Mouse (Mus musculus) embryonic facial prominence, embryonic 15.5 days (tissue): ENCODE data around the gene Ddi2. TPM values are rescaled to one million over a fixed set of nuclear protein-coding genes. Genes with fewer than 3 reads are reported as not detected.
A peak's percentile ranks its signal among the peaks of the same experiment; 100 is the strongest.

Experiments used
- ATAC-seq: fragments of 200-750 bp; cut with Nextera tagmentation; 2 replicates; pipeline ENCODE4 v1.8.0; 2017; ENCODE audit warnings: low read depth, moderate TSS enrichment; ENCODE audit not compliant: insufficient number of reproducible peaks, low FRiP score, low TSS enrichment
- H3K27ac ChIP-seq: fragments of 300-500 bp; sonication (generic); replicated peaks from 2 replicates; pipeline ENCODE4 v1.5.1; 2015; ENCODE audit warnings: mild to moderate bottlenecking, inconsistent platforms
- H3K27me3 ChIP-seq: fragments of 300-500 bp; sonication (generic); 2 replicates; pipeline ENCODE4 v1.6.1; 2015; ENCODE audit warnings: inconsistent platforms
- H3K36me3 ChIP-seq: fragments of 300-500 bp; sonication (generic); 2 replicates; pipeline ENCODE4 v1.6.1; 2015; ENCODE audit warnings: mild to moderate bottlenecking, inconsistent platforms
- H3K4me1 ChIP-seq: fragments of 300-500 bp; sonication (generic); 2 replicates; pipeline ENCODE4 v1.6.1; 2015; ENCODE audit warnings: inconsistent platforms
- H3K4me2 ChIP-seq: fragments of 300-500 bp; sonication (generic); replicated peaks from 2 replicates; pipeline ENCODE4 v1.6.1; 2015; ENCODE audit warnings: mild to moderate bottlenecking, inconsistent platforms
- H3K4me3 ChIP-seq: fragments of 300-500 bp; sonication (generic); replicated peaks from 2 replicates; pipeline ENCODE4 v1.5.1; 2015; ENCODE audit warnings: mild to moderate bottlenecking, inconsistent platforms
- H3K9ac ChIP-seq: fragments of 300-500 bp; sonication (generic); 2 replicates; pipeline ENCODE4 v1.6.1; 2015; ENCODE audit warnings: inconsistent platforms
- H3K9me3 ChIP-seq: fragments of 300-500 bp; sonication (generic); replicated peaks from 2 replicates; pipeline ENCODE4 v1.6.1; 2016; ENCODE audit warnings: inconsistent platforms
- WGBS: fragments of 180-500 bp; shearing (Covaris S2); methylation state at CpG from one replicate; pipeline ENCODE4 v1.1.7; 2015; 5-methylcytosine and 5-hydroxymethylcytosine counted together
- polyA plus RNA-seq: library from polyadenylated mRNA; unstranded; fragments of >200 nt; fragmentation: Nextera tagmentation; extraction: Ambion mirVana; gene quantifications from 2 replicates; pipeline ENCODE4 v1.2.1, GENCODE M21; 2015

Gene Ddi2
- polyA plus RNA-seq, 1 experiment from 2014 or later = 25.2 TPM

- 60% methylated on average over 8 of the region's 8 CpGs for WGBS
- no peak overlapping the region for H3K9ac ChIP-seq
- H3K9me3 ChIP-seq = no peaks in the 10 kb centered on the region
- H3K27me3 ChIP-seq = no peaks in the 10 kb centered on the region
- H3K4me3 ChIP-seq = no peak overlapping the region
- H3K27ac ChIP-seq = no peak overlapping the region
- ATAC-seq = no peak
- peaks cover 12% of the 10 kb centered on the region for H3K4me1 ChIP-seq
- H3K4me2 ChIP-seq = no peak overlapping the region
- H3K36me3 ChIP-seq = no peaks in the 10 kb centered on the region
Observed at GRCm38 (mm10) chr4:141738015-141738414, 14.8 kb upstream of the Ddi2 start.

- Histone ChIP-seq H3K27ac (no peak overlapping the region), H3K27me3 (no peaks in the 10 kb centered on the region), H3K4me1 (peaks cover 12% of the 10 kb centered on the region), H3K4me2 (no peak overlapping the region), H3K4me3 (no peak overlapping the region), H3K9ac (no peak overlapping the region), H3K9me3 (no peaks in the 10 kb centered on the region), H3K36me3 (no peaks in the 10 kb centered on the region)
- WGBS = 67% methylated on average over 4 of the region's 4 CpGs
- ATAC-seq = no peak
Observed at GRCm38 (mm10) chr4:141736856-141737255, 13.6 kb upstream of the Ddi2 start.

DNA sequence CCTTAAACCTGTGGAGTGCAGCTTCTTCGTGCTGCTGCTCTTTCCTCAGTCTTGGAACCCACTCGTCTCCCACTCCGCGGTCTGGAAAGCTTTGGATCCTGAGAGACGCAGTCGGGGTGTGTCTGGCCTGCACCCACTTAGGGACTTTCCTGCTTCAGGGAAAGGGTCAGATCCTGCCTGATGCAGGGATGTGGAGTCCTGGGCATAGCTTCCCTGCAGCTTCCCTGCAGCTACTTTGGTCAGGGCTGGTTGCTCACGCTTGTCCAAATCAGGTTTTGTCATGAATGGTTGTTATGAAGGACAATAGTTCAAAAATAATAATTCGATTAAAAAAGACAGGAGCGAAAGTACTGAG lies 12.0 kb upstream of the Ddi2 start:
- H3K4me1 ChIP-seq = peaks cover 12% of the 10 kb centered on the region
- 21% methylated on average over 9 of the region's 9 CpGs for WGBS
- no peaks in the 10 kb centered on the region for H3K9me3 ChIP-seq
- H3K4me2 ChIP-seq = peak overlapping the region; percentile 61
- no peaks in the 10 kb centered on the region for H3K27me3 ChIP-seq
- no peak for ATAC-seq
- no peaks in the 10 kb centered on the region for H3K36me3 ChIP-seq
- H3K4me3 ChIP-seq = peak overlapping the region; percentile 46
- H3K27ac ChIP-seq = peak overlapping the region; percentile 78; the same call in 1 of the 2 replicates
- H3K9ac ChIP-seq = no peak overlapping the region

- WGBS = 7% methylated on average over 24 of the region's 24 CpGs
Observed at GRCm38 (mm10) chr4:141734446-141735205, 11.4 kb upstream of the Ddi2 start.

GRCm38 (mm10) chr4:141731766-141732165 lies 8.5 kb upstream of the Ddi2 start:
- H3K36me3 ChIP-seq = no peaks in the 10 kb centered on the region

More at GRCm38 (mm10) chr4:141734446-141735205, 11.4 kb upstream of the Ddi2 start:
- ATAC-seq = peak; percentile 95
- Histone ChIP-seq H3K9me3 (no peaks in the 10 kb centered on the region), H3K27me3 (no peaks in the 10 kb centered on the region), H3K27ac (peak overlapping the region; percentile 78), H3K4me3 (peak overlapping the region; percentile 46), H3K9ac (no peak overlapping the region), H3K4me2 (peak overlapping the region; percentile 61), H3K36me3 (no peaks in the 10 kb centered on the region), H3K4me1 (peaks cover 12% of the 10 kb centered on the region)

DNA sequence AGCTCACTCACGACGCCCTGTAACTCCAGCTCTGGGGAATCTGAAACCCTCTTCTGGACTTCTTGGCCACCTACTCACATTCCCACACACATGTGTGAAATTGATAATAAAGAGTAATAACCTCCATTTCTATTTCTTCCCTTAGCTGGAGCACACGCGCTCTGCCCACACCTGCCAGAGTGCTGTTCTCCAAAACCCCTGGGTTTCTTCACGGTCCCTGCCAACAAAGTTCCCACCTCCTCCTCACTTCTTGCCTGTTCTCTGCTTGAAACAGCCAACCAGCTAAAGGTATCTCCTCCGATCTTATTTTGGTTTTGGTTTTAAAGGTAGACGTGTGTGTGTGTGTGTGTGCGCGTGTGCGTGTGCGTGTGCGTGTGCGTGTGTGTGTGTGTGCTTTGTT lies 7.2 kb upstream of the Ddi2 start:
- H3K9ac ChIP-seq = no peak overlapping the region
- H3K27me3 ChIP-seq = no peaks in the 10 kb centered on the region
- no peak for ATAC-seq
- peaks cover 12% of the 10 kb centered on the region for H3K4me1 ChIP-seq
- no peak overlapping the region for H3K4me2 ChIP-seq
- no peak overlapping the region for H3K27ac ChIP-seq
- 80% methylated on average over 13 of the region's 13 CpGs for WGBS
- no peak overlapping the region for H3K4me3 ChIP-seq
- no peaks in the 10 kb centered on the region for H3K9me3 ChIP-seq
- H3K36me3 ChIP-seq = no peaks in the 10 kb centered on the region

More at GRCm38 (mm10) chr4:141731766-141732165, 8.5 kb upstream of the Ddi2 start:
- ATAC-seq = no peak
- no peaks in the 10 kb centered on the region for H3K27me3 ChIP-seq
- H3K4me1 ChIP-seq = peaks cover 12% of the 10 kb centered on the region
- H3K9me3 ChIP-seq = no peaks in the 10 kb centered on the region
- 81% methylated on average over 5 of the region's 5 CpGs for WGBS
- H3K4me2 ChIP-seq = no peak overlapping the region
- no peak overlapping the region for H3K9ac ChIP-seq
- no peak overlapping the region for H3K4me3 ChIP-seq
- H3K27ac ChIP-seq = no peak overlapping the region

DNA sequence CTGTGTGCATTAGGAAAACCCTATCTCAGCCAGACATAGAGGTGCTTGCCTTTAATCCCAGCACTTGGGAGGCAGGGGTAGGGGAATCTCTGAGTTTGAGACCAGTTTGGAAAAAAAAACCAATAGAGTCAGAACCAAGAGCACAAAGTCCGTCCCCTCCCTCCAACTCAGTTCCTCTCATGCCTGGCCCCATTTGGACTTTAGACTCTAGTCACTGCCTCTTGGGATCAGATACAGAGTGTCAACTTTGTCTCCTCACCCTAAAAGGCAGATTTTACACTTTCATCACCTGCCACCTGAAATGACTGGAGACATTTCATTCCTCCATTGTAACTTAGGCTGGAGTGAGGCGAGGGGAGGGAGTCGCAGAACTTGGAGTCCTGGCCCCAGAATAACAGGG lies 6.0 kb upstream of the Ddi2 start:
- no peaks in the 10 kb centered on the region for H3K9me3 ChIP-seq
- H3K4me1 ChIP-seq = peaks cover 2% of the 10 kb centered on the region; the same call in 1 of the 2 replicates
- no peak overlapping the region for H3K4me3 ChIP-seq
- no peak overlapping the region for H3K4me2 ChIP-seq
- WGBS = 81% methylated on average over 3 of the region's 3 CpGs
- H3K9ac ChIP-seq = no peak overlapping the region
- H3K27ac ChIP-seq = no peak overlapping the region
- no peaks in the 10 kb centered on the region for H3K36me3 ChIP-seq
- no peak for ATAC-seq
- no peaks in the 10 kb centered on the region for H3K27me3 ChIP-seq

DNA sequence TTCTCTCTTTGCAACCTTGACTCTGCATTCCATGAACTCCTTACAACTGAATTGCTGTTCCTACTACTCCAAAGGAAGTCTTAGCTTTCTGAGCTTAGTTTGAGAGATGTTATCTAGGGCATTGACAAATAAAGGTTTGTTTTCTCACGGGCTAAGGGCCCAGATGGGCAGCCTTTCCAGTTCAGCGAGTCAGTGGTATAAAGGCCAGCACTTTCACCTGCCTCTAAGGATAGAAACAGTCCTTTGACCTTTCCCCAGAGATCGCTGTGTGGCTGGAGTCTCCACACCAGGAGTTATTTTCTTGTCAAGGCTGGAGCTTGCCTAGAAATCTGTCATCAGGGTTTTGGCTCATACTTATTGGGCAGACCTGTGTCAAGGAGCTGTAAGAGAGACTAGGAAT lies 2.5 kb upstream of the Ddi2 start:
- Histone ChIP-seq H3K4me1 (peaks cover 23% of the 10 kb centered on the region), H3K9ac (no peak overlapping the region), H3K4me3 (no peak overlapping the region), H3K27me3 (no peaks in the 10 kb centered on the region), H3K9me3 (no peaks in the 10 kb centered on the region), H3K27ac (no peak overlapping the region), H3K4me2 (no peak overlapping the region), H3K36me3 (no peaks in the 10 kb centered on the region)
- no peak for ATAC-seq
- 40% methylated on average over 3 of the region's 3 CpGs for WGBS

DNA sequence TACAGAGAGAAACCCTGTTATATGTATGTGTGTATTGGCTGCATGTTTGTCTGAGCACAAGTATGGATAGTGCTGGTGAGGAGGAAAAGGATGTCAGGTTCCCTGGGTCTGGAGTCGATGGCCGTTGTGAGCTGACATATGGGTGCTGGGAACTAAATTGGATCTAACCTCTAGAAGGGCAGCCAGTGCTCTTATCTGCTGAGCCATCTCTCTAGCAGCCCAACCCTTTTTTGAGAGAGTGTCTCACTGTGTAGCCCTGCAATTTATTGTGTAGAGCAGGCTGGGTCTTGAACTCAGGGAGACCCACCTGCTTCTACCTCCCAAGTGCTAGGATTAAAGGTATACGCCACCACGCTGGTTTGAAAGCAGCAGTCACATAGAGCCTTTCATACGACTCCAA lies 2.1 kb upstream of the Ddi2 start:
- no peaks in the 10 kb centered on the region for H3K27me3 ChIP-seq
- peaks cover 27% of the 10 kb centered on the region for H3K4me1 ChIP-seq
- 72% methylated on average over 5 of the region's 5 CpGs for WGBS
- H3K9me3 ChIP-seq = no peaks in the 10 kb centered on the region
- no peak overlapping the region for H3K9ac ChIP-seq
- no peak overlapping the region for H3K4me2 ChIP-seq
- H3K27ac ChIP-seq = no peak overlapping the region
- ATAC-seq = no peak
- H3K36me3 ChIP-seq = no peaks in the 10 kb centered on the region
- H3K4me3 ChIP-seq = no peak overlapping the region

GRCm38 (mm10) chr4:141724594-141724993 lies 1.4 kb upstream of the Ddi2 start:
- no peak overlapping the region for H3K27ac ChIP-seq
- peaks cover 33% of the 10 kb centered on the region for H3K4me1 ChIP-seq
- H3K9ac ChIP-seq = no peak overlapping the region
- no peak overlapping the region for H3K4me3 ChIP-seq
- no peaks in the 10 kb centered on the region for H3K27me3 ChIP-seq
- H3K9me3 ChIP-seq = no peaks in the 10 kb centered on the region
- ATAC-seq = no peak
- H3K4me2 ChIP-seq = no peak overlapping the region
- 69% methylated on average over 11 of the region's 11 CpGs for whole genome bisulfite sequencing
- no peaks in the 10 kb centered on the region for H3K36me3 ChIP-seq

GRCm38 (mm10) chr4:141723673-141724068 lies 452 bp upstream of the Ddi2 start:
- Histone ChIP-seq H3K9ac (0 out of 2 replicates have a peak overlapping the region, but pooled peaks have one; percentile 16), H3K36me3 (no peaks in the 10 kb centered on the region), H3K4me3 (peak overlapping the region; percentile 92), H3K4me1 (peaks cover 34% of the 10 kb centered on the region), H3K4me2 (peak overlapping the region; percentile 77), H3K27ac (peak overlapping the region; percentile 97), H3K27me3 (no peaks in the 10 kb centered on the region), H3K9me3 (no peaks in the 10 kb centered on the region)
- 5% methylated on average over 13 of the region's 13 CpGs for WGBS
- ATAC-seq = no peak

DNA sequence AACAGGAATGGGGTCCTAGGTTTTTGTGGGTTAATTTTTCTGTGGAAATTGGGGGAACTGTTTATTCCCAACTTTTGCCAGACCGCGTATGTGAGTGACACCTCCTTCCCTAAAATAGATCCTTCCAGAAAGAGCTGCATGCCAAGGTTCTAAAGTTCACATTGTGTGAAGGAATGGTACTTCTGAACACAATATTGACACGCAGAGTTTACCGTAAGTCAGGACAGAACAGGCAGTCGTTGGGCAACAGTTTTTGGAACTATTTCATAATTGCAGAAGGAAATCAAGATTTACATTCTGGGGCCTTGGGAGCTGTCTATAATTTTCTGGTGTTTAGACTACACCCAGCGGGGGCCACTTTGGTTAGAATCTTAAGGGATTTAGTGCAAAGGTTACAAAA lies 1.3 kb downstream of the Ddi2 start:
- no peak for ATAC-seq

More for the DNA sequence above, 1.3 kb downstream of the Ddi2 start:
- H3K9me3 ChIP-seq = no peaks in the 10 kb centered on the region
- H3K4me1 ChIP-seq = peaks cover 34% of the 10 kb centered on the region
- peak overlapping the region; percentile 92 for H3K4me3 ChIP-seq
- H3K9ac ChIP-seq = peak overlapping the region; percentile 97; the same call in 1 of the 2 replicates
- H3K27me3 ChIP-seq = no peaks in the 10 kb centered on the region
- H3K4me2 ChIP-seq = peak overlapping the region; percentile 77
- WGBS = 46% methylated on average over 6 of the region's 6 CpGs
- peaks cover 6% of the 10 kb centered on the region; the same call in 1 of the 2 replicates for H3K36me3 ChIP-seq
- H3K27ac ChIP-seq = peak overlapping the region; percentile 97
